10 mouse cellular contexts compared by ENCODE assay signal in genomic region chr19:9979156-9979555, GRCm38 (mm10). TPM values are rescaled to one million over a fixed set of nuclear protein-coding genes. Genes with fewer than 3 reads are reported as not detected.
DNase-seq lines count a peak whose midpoint lies in the region; ATAC-seq and TF ChIP-seq lines count a peak whose summit lies in the region.
"Had no signal": no experiment of that assay in that cellular context is flagged by ENCODE, and none has a peak within 500 bp of the region (broad histone marks: within the 10 kb centered on the region; RNA-seq: fewer than 3 reads in every experiment).

No protein-coding gene starts in this region.

- peak; percentile 85 for DNase-seq in heart, adult 11 months
- DNase-seq in heart, postnatal 10 days, result no peak
- DNase-seq in layer of hippocampus, adult 2 months (ENCODE audit: low spot score in 2 of 2), result no peak
- no peak for DNase-seq in layer of hippocampus, postnatal 10 days (ENCODE audit: low spot score in 2 of 2)
- no peak for DNase-seq in G1E (ENCODE audit: low spot score)
- no peak for DNase-seq in embryo, embryonic 11 days

- intact Hi-C loops in heart, postnatal 10 days (cut with DNase I), result loop anchor here (5.0 kb wide), 1 partner anchor 842 kb away; the partner anchor contains the start of gene Asrgl1

- H3K4me3 ChIP-seq in layer of hippocampus, adult 2 months, result no peak overlapping the region
- H3K4me3 ChIP-seq in G1E (ENCODE audit: low read depth, low read length), result peak overlapping the region; percentile 62; the same call in 1 of the 2 replicates
- no peak overlapping the region for H3K4me3 ChIP-seq in liver, embryonic 15.5 days (replicated peaks)
- H3K4me3 ChIP-seq: stomach, embryonic 15.5 days had no signal

- 72% methylated on average over 2 of the region's 2 CpGs for WGBS in liver, embryonic 15.5 days (ENCODE audit: insufficient replicate concordance)

- no peaks in the 10 kb centered on the region for H3K9me3 ChIP-seq in G1E (replicated peaks)
- no peaks in the 10 kb centered on the region for H3K9me3 ChIP-seq in liver, embryonic 15.5 days (replicated peaks)
- H3K9me3 ChIP-seq: stomach, embryonic 15.5 days had no signal

- H3K4me1 ChIP-seq in G1E (ENCODE audit: insufficient read depth, low read depth, low read length), result peaks cover 74% of the 10 kb centered on the region
- H3K4me1 ChIP-seq in liver, embryonic 15.5 days (replicated peaks), result peaks cover 81% of the 10 kb centered on the region

- H3K4me2 ChIP-seq in liver, embryonic 15.5 days, result peak overlapping the region; percentile 63
- H3K4me2 ChIP-seq: stomach, embryonic 15.5 days had no signal

- peaks cover 11% of the 10 kb centered on the region for H3K36me3 ChIP-seq in G1E (replicated peaks)
- H3K36me3 ChIP-seq in liver, embryonic 15.5 days (replicated peaks), result peaks cover 6% of the 10 kb centered on the region

- H3K27ac ChIP-seq in layer of hippocampus, adult 2 months, result peak overlapping the region; percentile 91
- peak overlapping the region; percentile 94 for H3K27ac ChIP-seq in liver, embryonic 15.5 days (replicated peaks)
- H3K27ac ChIP-seq: stomach, embryonic 15.5 days had no signal

- ATAC-seq in G1E (ENCODE audit: extremely low read depth, insufficient number of reproducible peaks, low FRiP score, poor library complexity, severe bottlenecking), result no peak
- ATAC-seq in liver, embryonic 15.5 days (ENCODE audit: insufficient read depth), result no peak
- ATAC-seq in monocyte, adult 5-6 weeks (replicated peaks; ENCODE audit: insufficient number of reproducible peaks, low FRiP score, low TSS enrichment, poor library complexity, severe bottlenecking), result no peak
- ATAC-seq: inflammation-experienced regulatory T-cells, adult 6 months had no signal

- H3K9ac ChIP-seq in liver, embryonic 15.5 days, result peak overlapping the region; percentile 47; the same call in 1 of the 2 replicates
- H3K9ac ChIP-seq: stomach, embryonic 15.5 days had no signal

- no peaks in the 10 kb centered on the region for H3K27me3 ChIP-seq in G1E (ENCODE audit: insufficient read depth, low read length)
- no peaks in the 10 kb centered on the region for H3K27me3 ChIP-seq in liver, embryonic 15.5 days
- H3K27me3 ChIP-seq: stomach, embryonic 15.5 days had no signal

- no peak for TF ChIP-seq CTCF in layer of hippocampus, adult 2 months (conservative IDR thresholded peaks at IDR 0.05)
- no peak for TF ChIP-seq CTCF in G1E (IDR thresholded peaks at IDR 0.05; ENCODE audit: low read depth, low read length)

RNA-seq across cellular contexts. Expression of gene Fth1, which starts 1.2 kb away (rescaled TPM):
- 1,000 to 10,000 TPM; 1,753 to 1,826 TPM for total RNA-seq in heart, postnatal 10 days (2021)
- 1,000 to 10,000 TPM; 3,170 to 3,409 TPM for total RNA-seq in layer of hippocampus, adult 2 months (2021)
- total RNA-seq in layer of hippocampus, postnatal 10 days (2021), result 1,000 to 10,000 TPM; 2,066 to 2,109 TPM
- 2,660 and 2,681 TPM in 2 replicates for total RNA-seq in G1E (2014; fragmentation: Nextera tagmentation)
- 936 and 1,016 TPM in 2 replicates for total RNA-seq in G1E (2017)
- polyA plus RNA-seq in G1E (2012), result 28,412 and 34,236 TPM in 2 replicates
- polyA plus RNA-seq in liver, embryonic 15.5 days (2015; fragmentation: Nextera tagmentation; extraction: Ambion mirVana), result 3,441 and 3,837 TPM in 2 replicates
- total RNA-seq in monocyte, adult 5-6 weeks (2017), result 676 to 886 TPM (median 682 TPM) in 3 replicates

RNA-seq across cellular contexts. Expression of gene Best1, which starts 22.3 kb away (rescaled TPM):
- under 1 TPM; 0.20 to 0.36 TPM for total RNA-seq in heart, postnatal 10 days (2021)
- total RNA-seq in layer of hippocampus, adult 2 months (2021), result 1 to 10 TPM; 1.2 to 1.5 TPM
- total RNA-seq in layer of hippocampus, postnatal 10 days (2021), result 1 to 10 TPM; 1.9 to 3.0 TPM
- not detected in 2 replicates for total RNA-seq in G1E (2014; fragmentation: Nextera tagmentation)
- total RNA-seq in G1E (2017), result 0.22 TPM in 1 of 2 replicates, not detected in the other
- 0.03 TPM in 1 of 2 replicates, not detected in the other for polyA plus RNA-seq in G1E (2012)
- polyA plus RNA-seq in liver, embryonic 15.5 days (2015; fragmentation: Nextera tagmentation; extraction: Ambion mirVana), result 0.09 and 0.12 TPM in 2 replicates
- 0.21 TPM in 1 of 3 replicates, not detected in the others for total RNA-seq in monocyte, adult 5-6 weeks (2017)

RNA-seq across cellular contexts. Expression of gene Rab3il1, which starts 22.3 kb away (rescaled TPM):
- total RNA-seq in heart, postnatal 10 days (2021), result 10 to 100 TPM; 10.4 to 12.1 TPM
- total RNA-seq in layer of hippocampus, adult 2 months (2021), result 10 to 100 TPM in 1 of 2 experiments, 1 to 10 TPM in 1; 9.7 to 10.4 TPM
- total RNA-seq in layer of hippocampus, postnatal 10 days (2021), result 10 to 100 TPM; 13.9 to 14.5 TPM
- 4.7 and 25.4 TPM in 2 replicates for total RNA-seq in G1E (2014; fragmentation: Nextera tagmentation)
- total RNA-seq in G1E (2017), result 2.7 and 3.1 TPM in 2 replicates
- polyA plus RNA-seq in G1E (2012), result 4.0 and 4.2 TPM in 2 replicates
- polyA plus RNA-seq in liver, embryonic 15.5 days (2015; fragmentation: Nextera tagmentation; extraction: Ambion mirVana), result 245 and 277 TPM in 2 replicates
- total RNA-seq in monocyte, adult 5-6 weeks (2017), result 0.39 to 3.0 TPM in 2 of 3 replicates, not detected in the other
- polyA plus RNA-seq: inflammation-experienced regulatory T-cells, adult 6 months had no signal
